Mouse (Mus musculus): ENCODE measurements around the gene Syt16.

Gene Syt16

GRCm38 (mm10) chr12:74236191-74236590 lies 238.7 kb downstream of the Syt16 start:
- DNase-seq, result no peak

- DNase-seq, result no peak
Measured at GRCm38 (mm10) chr12:74238056-74238455, 240.6 kb downstream of the Syt16 start.

GRCm38 (mm10) chr12:74238806-74239205 lies 241.3 kb downstream of the Syt16 start:
- no peak for DNase-seq

GRCm38 (mm10) chr12:74264846-74265245 lies 267.4 kb downstream of the Syt16 start:
- no peak for DNase-seq

GRCm38 (mm10) chr12:74267049-74267448 lies 269.6 kb downstream of the Syt16 start:
- DNase-seq, result no peak

- no peak for DNase-seq
Measured at GRCm38 (mm10) chr12:74268644-74269285, 271.3 kb downstream of the Syt16 start.

- no peak for DNase-seq
Measured at GRCm38 (mm10) chr12:74272545-74272944, 275.1 kb downstream of the Syt16 start.

- DNase-seq, result no peak
Measured at GRCm38 (mm10) chr12:74277265-74277664, 279.8 kb downstream of the Syt16 start.

- no peak for DNase-seq
Measured at GRCm38 (mm10) chr12:74281403-74281802, 283.9 kb downstream of the Syt16 start.

GRCm38 (mm10) chr12:74282846-74283245 lies 285.4 kb downstream of the Syt16 start:
- no peak for DNase-seq

GRCm38 (mm10) chr12:74284020-74284684 lies 286.7 kb downstream of the Syt16 start:
- peak; percentile 41 for DNase-seq

GRCm38 (mm10) chr12:74284685-74285054 lies 287.2 kb downstream of the Syt16 start:
- DNase-seq, result no peak

- DNase-seq, result no peak
Measured at GRCm38 (mm10) chr12:74290983-74291382, 293.5 kb downstream of the Syt16 start.

GRCm38 (mm10) chr12:74293624-74294023 lies 296.2 kb downstream of the Syt16 start:
- peak; percentile 9 for DNase-seq

- no peak for DNase-seq
Measured at GRCm38 (mm10) chr12:74296374-74296773, 298.9 kb downstream of the Syt16 start.

GRCm38 (mm10) chr12:74301559-74301958 lies 304.1 kb downstream of the Syt16 start:
- DNase-seq, result no peak

GRCm38 (mm10) chr12:74303418-74304294 lies 306.2 kb downstream of the Syt16 start:
- DNase-seq, result no peak

GRCm38 (mm10) chr12:74312611-74313010 lies 315.1 kb downstream of the Syt16 start:
- DNase-seq, result no peak

- DNase-seq, result no peak
Measured at GRCm38 (mm10) chr12:74315221-74315620, 317.8 kb downstream of the Syt16 start.

- DNase-seq, result no peak
Measured at GRCm38 (mm10) chr12:74316344-74316973, 319.0 kb downstream of the Syt16 start, which contains the start of gene Gm11042. Gene Gm11042 (minus strand): TSS chr12:74316394.

GRCm38 (mm10) chr12:74316989-74317759 lies 319.7 kb downstream of the Syt16 start:
- DNase-seq, result peak; percentile 69

GRCm38 (mm10) chr12:74320318-74320717 lies 322.9 kb downstream of the Syt16 start:
- DNase-seq, result peak; percentile 56

All from thymus, postnatal 25 days (tissue).